Mouse (Mus musculus): ENCODE data around the gene Stradb. TPM values are rescaled to one million over a fixed set of nuclear protein-coding genes. Genes with fewer than 3 reads are reported as not detected.

Stradb gene
- 74.9 and 77.0 TPM in 2 replicates for polyA plus RNA-seq (2015; fragmentation: Nextera tagmentation; extraction: Ambion mirVana)

- WGBS = 0% methylated on average over 69 of the region's 69 CpGs
- Histone ChIP-seq H3K9me3 (no peaks in the 10 kb centered on the region), H3K27me3 (no peaks in the 10 kb centered on the region), H3K4me1 (replicated peaks) (peaks cover 57% of the 10 kb centered on the region), H3K9ac (replicated peaks) (peak within 1 kb of the TSS; percentile 93), H3K36me3 (peaks cover 7% of the 10 kb centered on the region; the same call in 1 of the 2 replicates), H3K27ac (peak within 1 kb of the TSS; percentile 87), H3K4me2 (replicated peaks) (peak within 1 kb of the TSS; percentile 77), H3K4me3 (replicated peaks) (peak within 1 kb of the TSS; percentile 92)
- peak; percentile 97 for ATAC-seq
Observed at GRCm38 (mm10) chr1:58973366-58974221, at the start of gene Stradb, which contains the start of gene Trak2. Gene Stradb, plus strand, starts transcription at chr1:58973522. Gene Trak2, minus strand, starts transcription at chr1:58973430.

- H3K36me3 ChIP-seq = peaks cover 25% of the 10 kb centered on the region
- H3K27me3 ChIP-seq = no peaks in the 10 kb centered on the region
- no peak overlapping the region for H3K27ac ChIP-seq
- ATAC-seq = no peak
- H3K4me3 ChIP-seq (replicated peaks) = no peak overlapping the region
- no peaks in the 10 kb centered on the region for H3K4me1 ChIP-seq (replicated peaks)
- 96% methylated on average over 5 of the region's 5 CpGs for WGBS
- no peaks in the 10 kb centered on the region for H3K9me3 ChIP-seq
- H3K9ac ChIP-seq (replicated peaks) = no peak overlapping the region
- H3K4me2 ChIP-seq (replicated peaks) = no peak overlapping the region
Observed at GRCm38 (mm10) chr1:58926664-58927063, 46.7 kb upstream of the Stradb start.

- Histone ChIP-seq H3K4me3 (replicated peaks) (no peak overlapping the region), H3K4me1 (replicated peaks) (no peaks in the 10 kb centered on the region), H3K4me2 (replicated peaks) (no peak overlapping the region), H3K36me3 (peaks cover 20% of the 10 kb centered on the region), H3K9ac (replicated peaks) (no peak overlapping the region), H3K9me3 (no peaks in the 10 kb centered on the region), H3K27me3 (no peaks in the 10 kb centered on the region), H3K27ac (no peak overlapping the region)
- no peak for ATAC-seq
- 94% methylated on average over 10 of the region's 10 CpGs for WGBS
Observed at GRCm38 (mm10) chr1:58936746-58937605, 36.3 kb upstream of the Stradb start.

- Histone ChIP-seq H3K4me1 (replicated peaks) (no peaks in the 10 kb centered on the region), H3K36me3 (peaks cover 20% of the 10 kb centered on the region), H3K4me3 (replicated peaks) (no peak overlapping the region), H3K27ac (no peak overlapping the region), H3K27me3 (no peaks in the 10 kb centered on the region), H3K9me3 (no peaks in the 10 kb centered on the region), H3K9ac (replicated peaks) (no peak overlapping the region), H3K4me2 (replicated peaks) (no peak overlapping the region)
- 95% methylated on average over 9 of the region's 9 CpGs for WGBS
- ATAC-seq = no peak
Observed at GRCm38 (mm10) chr1:58937606-58938099, 35.7 kb upstream of the Stradb start.

DNA sequence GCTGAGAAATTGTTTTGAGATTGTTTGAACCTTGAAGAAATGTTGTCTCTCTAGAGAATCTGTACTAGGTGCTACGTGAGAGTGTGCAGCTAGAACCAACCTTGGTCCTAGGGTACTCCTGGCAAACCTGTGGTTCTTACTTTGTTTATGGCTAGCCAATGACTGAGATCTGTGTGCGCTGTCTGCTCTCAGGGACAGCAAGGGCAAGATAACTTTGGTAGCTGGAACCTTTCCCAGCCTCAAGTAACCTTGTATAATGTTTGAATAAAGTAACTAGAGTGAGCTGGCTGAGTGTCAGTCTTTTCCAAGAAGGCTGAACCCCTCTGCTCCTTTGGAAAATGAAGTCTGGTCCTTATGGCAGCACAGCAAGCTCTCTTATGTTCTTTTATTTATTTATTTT, 27.8 kb upstream of the Stradb start:
- ATAC-seq = no peak
- H3K4me3 ChIP-seq (replicated peaks) = no peak overlapping the region
- H3K36me3 ChIP-seq = peaks cover 23% of the 10 kb centered on the region
- no peak overlapping the region for H3K9ac ChIP-seq (replicated peaks)
- H3K27ac ChIP-seq = no peak overlapping the region
- no peaks in the 10 kb centered on the region for H3K4me1 ChIP-seq (replicated peaks)
- H3K27me3 ChIP-seq = no peaks in the 10 kb centered on the region
- 100% methylated on average over 2 of the region's 2 CpGs for WGBS
- H3K4me2 ChIP-seq (replicated peaks) = no peak overlapping the region
- no peaks in the 10 kb centered on the region for H3K9me3 ChIP-seq

GRCm38 (mm10) chr1:58945960-58946670, 27.2 kb upstream of the Stradb start:
- Histone ChIP-seq H3K27ac (no peak overlapping the region), H3K4me2 (replicated peaks) (no peak overlapping the region), H3K4me1 (replicated peaks) (peaks cover 3% of the 10 kb centered on the region; the same call in 1 of the 2 replicates), H3K27me3 (no peaks in the 10 kb centered on the region), H3K4me3 (replicated peaks) (no peak overlapping the region), H3K9me3 (no peaks in the 10 kb centered on the region), H3K9ac (replicated peaks) (no peak overlapping the region), H3K36me3 (peaks cover 21% of the 10 kb centered on the region)
- no peak for ATAC-seq
- WGBS = 93% methylated on average over 7 of the region's 7 CpGs

GRCm38 (mm10) chr1:58946718-58947117, 26.6 kb upstream of the Stradb start:
- peaks cover 21% of the 10 kb centered on the region for H3K36me3 ChIP-seq
- no peak overlapping the region for H3K27ac ChIP-seq
- no peak overlapping the region for H3K4me3 ChIP-seq (replicated peaks)
- H3K9me3 ChIP-seq = no peaks in the 10 kb centered on the region
- no peak overlapping the region for H3K4me2 ChIP-seq (replicated peaks)
- no peak for ATAC-seq
- H3K4me1 ChIP-seq (replicated peaks) = peaks cover 6% of the 10 kb centered on the region; the same call in 1 of the 2 replicates
- no peaks in the 10 kb centered on the region for H3K27me3 ChIP-seq
- H3K9ac ChIP-seq (replicated peaks) = no peak overlapping the region
- 93% methylated on average over 9 of the region's 9 CpGs for WGBS

DNA sequence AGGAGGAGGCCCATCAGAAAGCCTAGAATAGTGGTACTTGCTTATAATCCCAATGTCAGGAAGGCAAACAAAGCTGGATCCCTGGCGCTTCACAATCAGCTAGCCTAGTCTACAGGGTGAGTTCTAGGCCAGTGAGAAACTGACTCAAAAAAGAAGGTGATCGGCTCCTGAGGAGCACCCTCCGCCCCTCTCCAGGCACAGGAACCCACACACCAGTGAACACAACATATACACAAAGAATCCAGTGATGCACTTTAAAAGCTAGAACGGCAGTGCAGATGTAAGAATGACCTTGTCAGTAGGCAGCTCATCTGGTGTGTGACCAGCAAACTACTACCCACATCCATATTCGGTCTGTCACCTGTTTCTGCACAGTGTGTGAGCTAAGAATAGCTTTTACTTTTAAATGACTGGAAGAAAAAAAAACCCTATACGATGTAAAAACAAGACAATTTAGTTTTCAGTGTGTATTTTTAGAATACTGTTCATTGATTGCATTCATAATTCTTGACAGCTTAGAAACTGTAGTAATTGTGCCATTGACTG, 23.7 kb upstream of the Stradb start:
- Histone ChIP-seq H3K36me3 (peaks cover 17% of the 10 kb centered on the region), H3K9me3 (no peaks in the 10 kb centered on the region), H3K9ac (replicated peaks) (no peak overlapping the region), H3K4me1 (replicated peaks) (peaks cover 15% of the 10 kb centered on the region), H3K27me3 (no peaks in the 10 kb centered on the region), H3K4me2 (replicated peaks) (no peak overlapping the region), H3K27ac (no peak overlapping the region), H3K4me3 (replicated peaks) (no peak overlapping the region)
- 90% methylated on average over 6 of the region's 6 CpGs for WGBS
- no peak for ATAC-seq

GRCm38 (mm10) chr1:58950899-58951648, 22.2 kb upstream of the Stradb start:
- H3K27me3 ChIP-seq = no peaks in the 10 kb centered on the region
- H3K4me1 ChIP-seq (replicated peaks) = peaks cover 18% of the 10 kb centered on the region
- H3K27ac ChIP-seq = no peak overlapping the region
- H3K4me3 ChIP-seq (replicated peaks) = no peak overlapping the region
- H3K4me2 ChIP-seq (replicated peaks) = no peak overlapping the region
- peaks cover 3% of the 10 kb centered on the region for H3K36me3 ChIP-seq
- ATAC-seq = no peak
- no peaks in the 10 kb centered on the region for H3K9me3 ChIP-seq
- 37% methylated on average over 8 of the region's 8 CpGs for WGBS
- H3K9ac ChIP-seq (replicated peaks) = no peak overlapping the region

GRCm38 (mm10) chr1:58951841-58952240, 21.5 kb upstream of the Stradb start:
- no peaks in the 10 kb centered on the region for H3K36me3 ChIP-seq
- H3K9ac ChIP-seq (replicated peaks) = no peak overlapping the region
- H3K4me1 ChIP-seq (replicated peaks) = peaks cover 18% of the 10 kb centered on the region
- ATAC-seq = no peak
- H3K4me3 ChIP-seq (replicated peaks) = no peak overlapping the region
- H3K4me2 ChIP-seq (replicated peaks) = no peak overlapping the region
- 80% methylated on average over 4 of the region's 4 CpGs for WGBS
- H3K9me3 ChIP-seq = no peaks in the 10 kb centered on the region
- H3K27ac ChIP-seq = no peak overlapping the region
- H3K27me3 ChIP-seq = no peaks in the 10 kb centered on the region

DNA sequence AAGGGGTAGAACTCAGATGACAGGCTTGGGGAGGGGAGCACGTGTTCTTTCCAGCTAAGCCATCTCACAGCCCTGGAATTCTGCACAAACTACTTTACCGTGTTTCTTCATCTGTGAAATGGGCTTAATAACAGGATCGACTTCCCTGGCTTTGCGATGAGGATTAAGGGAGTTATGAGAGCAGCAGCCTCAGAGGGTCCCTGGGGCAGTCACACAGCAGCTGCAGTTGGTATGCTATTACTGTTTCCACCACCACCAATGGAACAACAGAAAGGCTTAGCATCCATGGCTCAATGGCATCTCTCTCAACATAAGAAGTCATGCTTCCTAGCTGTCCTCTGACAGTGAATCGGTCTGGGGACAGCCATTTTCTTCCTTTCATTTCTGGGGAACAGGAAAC, 20.8 kb upstream of the Stradb start:
- no peak overlapping the region for H3K4me2 ChIP-seq (replicated peaks)
- no peak overlapping the region for H3K9ac ChIP-seq (replicated peaks)
- H3K27me3 ChIP-seq = no peaks in the 10 kb centered on the region
- no peaks in the 10 kb centered on the region for H3K36me3 ChIP-seq
- no peak for ATAC-seq
- peaks cover 18% of the 10 kb centered on the region for H3K4me1 ChIP-seq (replicated peaks)
- no peak overlapping the region for H3K4me3 ChIP-seq (replicated peaks)
- no peak overlapping the region for H3K27ac ChIP-seq
- 67% methylated on average over 5 of the region's 5 CpGs for WGBS
- H3K9me3 ChIP-seq = no peaks in the 10 kb centered on the region
